Mouse (Mus musculus) myocyte (in vitro differentiated cells): ENCODE measurements around the gene Bach2.

Source experiments
- CEBPB ChIP-seq: IDR thresholded peaks from 2 replicates; pipeline ENCODE4 v1.6.1; 2011; ENCODE audit warnings: mild to moderate bottlenecking, moderate library complexity; ENCODE audit not compliant: poor library complexity, insufficient read depth, severe bottlenecking
- MAX ChIP-seq: IDR thresholded peaks from one replicate; pipeline ENCODE4 v1.6.1; 2011; ENCODE audit warnings: low read depth, mild to moderate bottlenecking, control low read depth
- MYOD1 ChIP-seq, 3 experiments: IDR thresholded peaks; one replicate each; pipeline ENCODE4 v1.6.1; 2011; ENCODE audit warnings: control low read depth in 2 of 3, low read depth in 2 of 3, mild to moderate bottlenecking in 2 of 3, moderate library complexity in 1 of 3; ENCODE audit not compliant: insufficient read length in 2 of 3, control insufficient read depth in 1 of 3
- POLR2A ChIP-seq: IDR thresholded peaks from one replicate; pipeline ENCODE4 v1.6.1; 2011; ENCODE audit warnings: low read depth, mild to moderate bottlenecking, control low read depth, moderate library complexity; ENCODE audit not compliant: insufficient read length
- POLR2AphosphoS2 ChIP-seq: IDR thresholded peaks from one replicate; pipeline ENCODE4 v1.6.1; 2011; ENCODE audit warnings: low read depth, control low read depth; ENCODE audit not compliant: insufficient read length
- SRF ChIP-seq: IDR thresholded peaks from one replicate; pipeline ENCODE4 v1.6.1; 2011; ENCODE audit warnings: low read depth; ENCODE audit not compliant: control insufficient read depth, insufficient read length
- TCF3 ChIP-seq: IDR thresholded peaks from one replicate; pipeline ENCODE4 v1.6.1; 2011; ENCODE audit warnings: low read depth, control low read depth; ENCODE audit not compliant: insufficient read length
- USF1 ChIP-seq: IDR thresholded peaks from one replicate; pipeline ENCODE4 v1.6.1; 2011; ENCODE audit warnings: low read depth, mild to moderate bottlenecking, control low read depth, moderate library complexity

GRCm38 (mm10) chr4:32314919-32315318 lies 76.3 kb downstream of the Bach2 start:
- TF ChIP-seq POLR2A (no peak), MAX (no peak), MYOD1 (IDR thresholded peaks at IDR 0.05; ENCODE audit: control insufficient read depth in 1 of 3, insufficient read length in 2 of 3, low read depth in 2 of 3) (no peak), CEBPB (no peak), USF1 (no peak), SRF (no peak), POLR2AphosphoS2 (no peak), TCF3 (no peak)
